Mouse (Mus musculus): ENCODE results near the gene Tmem199.

DNA sequence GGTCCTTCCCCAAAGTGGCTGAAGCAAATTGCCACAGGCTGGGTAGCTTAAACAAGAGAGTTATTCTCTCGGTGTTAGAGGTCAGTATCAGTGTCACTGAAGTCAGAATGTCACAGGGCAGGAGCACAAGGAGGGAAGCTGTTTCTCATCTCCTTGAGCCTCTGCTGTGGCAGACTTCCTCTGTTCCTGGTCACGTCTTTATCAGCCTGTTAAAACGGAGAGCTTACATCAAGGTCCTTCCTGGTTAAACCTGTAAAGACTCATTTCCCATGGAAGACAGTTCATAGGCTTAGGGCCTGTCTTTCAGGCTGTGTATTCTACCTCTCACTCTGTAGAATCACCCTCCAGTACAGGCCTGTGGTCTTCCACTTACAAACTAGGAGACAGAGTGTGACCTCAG, 44.0 kb downstream of the Tmem199 start:
- TF ChIP-seq CTCF (IDR thresholded peaks at IDR 0.05; ENCODE audit: borderline replicate concordance, insufficient read depth, low read depth, low read length) = no peak
- no peak for TF ChIP-seq POLR2A (IDR thresholded peaks at IDR 0.05; ENCODE audit: borderline replicate concordance, insufficient read depth, low read length)

Data from cerebellum, adult 2 months (tissue).